Comparison of ENCODE assay signal across 12 mouse cellular contexts in genomic region chr12:108395285-108395660, GRCm38 (mm10). TPM values are rescaled to one million over a fixed set of nuclear protein-coding genes. Genes with fewer than 3 reads are reported as not detected.
A peak's percentile ranks its signal among the peaks of the same experiment; 100 is the strongest.
DNase-seq lines count a peak whose midpoint lies in the region; ATAC-seq and TF ChIP-seq lines count a peak whose summit lies in the region.
"Had no signal": no experiment of that assay in that cellular context is flagged by ENCODE, and none has a peak within 500 bp of the region (broad histone marks: within the 10 kb centered on the region; RNA-seq: fewer than 3 reads in every experiment).

No protein-coding gene starts in this region.

- H3ac ChIP-seq in C2C12 (ENCODE audit: control insufficient read depth, insufficient read length, low read depth): peak overlapping the region; percentile 62

- H3K9me3 ChIP-seq in kidney, embryonic 15.5 days (replicated peaks): no peaks in the 10 kb centered on the region
- no peaks in the 10 kb centered on the region for H3K9me3 ChIP-seq in kidney, embryonic 14.5 days (ENCODE audit: control insufficient read depth, low read length)
- H3K9me3 ChIP-seq in forebrain, embryonic 16.5 days (ENCODE audit: control insufficient read depth, low read length): no peaks in the 10 kb centered on the region
- no peaks in the 10 kb centered on the region for H3K9me3 ChIP-seq in midbrain, embryonic 13.5 days
- H3K9me3 ChIP-seq in intestine, embryonic 15.5 days: no peaks in the 10 kb centered on the region
- H3K9me3 ChIP-seq: embryonic facial prominence, embryonic 13.5 days; heart, embryonic 13.5 days had no signal

- peaks cover 4% of the 10 kb centered on the region for H3K79me3 ChIP-seq in C2C12 (ENCODE audit: low read depth)

- H3K27ac ChIP-seq in kidney, embryonic 15.5 days: peak overlapping the region; percentile 22; the same call in 1 of the 2 replicates
- no peak overlapping the region for H3K27ac ChIP-seq in kidney, embryonic 14.5 days (ENCODE audit: low read depth, low read length)
- H3K27ac ChIP-seq in forebrain, embryonic 16.5 days (ENCODE audit: low read length): peak overlapping the region; percentile 77
- peak overlapping the region; percentile 89 for H3K27ac ChIP-seq in midbrain, embryonic 13.5 days
- no peak overlapping the region for H3K27ac ChIP-seq in intestine, embryonic 15.5 days
- H3K27ac ChIP-seq: embryonic facial prominence, embryonic 13.5 days; heart, embryonic 13.5 days had no signal

- WGBS in kidney, embryonic 15.5 days: 78% methylated on average over 6 of the region's 6 CpGs
- 82% methylated on average over 6 of the region's 6 CpGs for WGBS in kidney, embryonic 14.5 days
- 57% methylated on average over 6 of the region's 6 CpGs for WGBS in forebrain, embryonic 16.5 days
- 72% methylated on average over 6 of the region's 6 CpGs for WGBS in midbrain, embryonic 13.5 days
- WGBS in intestine, embryonic 15.5 days: 74% methylated on average over 6 of the region's 6 CpGs

- ATAC-seq in kidney, embryonic 15.5 days (replicated peaks; ENCODE audit: low FRiP score): no peak
- no peak for ATAC-seq in kidney, embryonic 14.5 days (ENCODE audit: low FRiP score, low TSS enrichment)
- no peak for ATAC-seq in forebrain, embryonic 16.5 days
- no peak for ATAC-seq in midbrain, embryonic 13.5 days
- ATAC-seq in intestine, embryonic 15.5 days: no peak

- TF ChIP-seq CTCF in C2C12 (IDR thresholded peaks at IDR 0.05; ENCODE audit: control insufficient read depth, insufficient read depth, insufficient read length): no peak

- H3K9ac ChIP-seq in kidney, embryonic 15.5 days: no peak overlapping the region
- H3K9ac ChIP-seq in kidney, embryonic 14.5 days (ENCODE audit: low read depth, low read length): no peak overlapping the region
- H3K9ac ChIP-seq in forebrain, embryonic 16.5 days (replicated peaks; ENCODE audit: low read depth, low read length): no peak overlapping the region
- no peak overlapping the region for H3K9ac ChIP-seq in midbrain, embryonic 13.5 days (replicated peaks)
- no peak overlapping the region for H3K9ac ChIP-seq in intestine, embryonic 15.5 days
- H3K9ac ChIP-seq: embryonic facial prominence, embryonic 13.5 days; heart, embryonic 13.5 days had no signal

- H3K4me2 ChIP-seq in kidney, embryonic 15.5 days: no peak overlapping the region
- no peak overlapping the region for H3K4me2 ChIP-seq in kidney, embryonic 14.5 days (replicated peaks; ENCODE audit: low read depth, low read length)
- H3K4me2 ChIP-seq in forebrain, embryonic 16.5 days (ENCODE audit: low read length): no peak overlapping the region
- H3K4me2 ChIP-seq in midbrain, embryonic 13.5 days (replicated peaks): no peak overlapping the region
- H3K4me2 ChIP-seq in intestine, embryonic 15.5 days (replicated peaks): no peak overlapping the region
- H3K4me2 ChIP-seq: embryonic facial prominence, embryonic 13.5 days; heart, embryonic 13.5 days had no signal

- peaks cover 7% of the 10 kb centered on the region for H3K79me2 ChIP-seq in C2C12 (ENCODE audit: control insufficient read depth, insufficient read depth)

- DNase-seq in urinary bladder, postnatal 36 days (ENCODE audit: low spot score in 2 of 2): no peak
- no peak for DNase-seq in lung, postnatal 25 days (ENCODE audit: low spot score)
- DNase-seq: B cell, adult 2 months; lung, postnatal 10 days had no signal

- no peaks in the 10 kb centered on the region for H3K36me3 ChIP-seq in kidney, embryonic 15.5 days
- H3K36me3 ChIP-seq in kidney, embryonic 14.5 days (ENCODE audit: control insufficient read depth, insufficient read depth, low read length): no peaks in the 10 kb centered on the region
- no peaks in the 10 kb centered on the region for H3K36me3 ChIP-seq in C2C12 (ENCODE audit: control insufficient read depth, insufficient read depth)
- H3K36me3 ChIP-seq in forebrain, embryonic 16.5 days (ENCODE audit: control insufficient read depth, insufficient read depth): no peaks in the 10 kb centered on the region
- no peaks in the 10 kb centered on the region for H3K36me3 ChIP-seq in midbrain, embryonic 13.5 days
- H3K36me3 ChIP-seq in intestine, embryonic 15.5 days: no peaks in the 10 kb centered on the region
- H3K36me3 ChIP-seq: embryonic facial prominence, embryonic 13.5 days; heart, embryonic 13.5 days had no signal

- H3K27me3 ChIP-seq in kidney, embryonic 15.5 days: no peaks in the 10 kb centered on the region
- no peaks in the 10 kb centered on the region for H3K27me3 ChIP-seq in kidney, embryonic 14.5 days (ENCODE audit: control insufficient read depth, insufficient read depth, low read length)
- no peaks in the 10 kb centered on the region for H3K27me3 ChIP-seq in C2C12 (ENCODE audit: control insufficient read depth, insufficient read depth, insufficient read length)
- no peaks in the 10 kb centered on the region for H3K27me3 ChIP-seq in forebrain, embryonic 16.5 days (replicated peaks; ENCODE audit: control insufficient read depth, insufficient read depth, low read length)
- H3K27me3 ChIP-seq in midbrain, embryonic 13.5 days: no peaks in the 10 kb centered on the region
- H3K27me3 ChIP-seq in intestine, embryonic 15.5 days (replicated peaks): no peaks in the 10 kb centered on the region
- H3K27me3 ChIP-seq: embryonic facial prominence, embryonic 13.5 days; heart, embryonic 13.5 days had no signal

- no peak overlapping the region for H3K4me3 ChIP-seq in kidney, embryonic 15.5 days (replicated peaks)
- no peak overlapping the region for H3K4me3 ChIP-seq in kidney, embryonic 14.5 days (ENCODE audit: low read length)
- H3K4me3 ChIP-seq in C2C12 (ENCODE audit: insufficient read depth, poor library complexity, severe bottlenecking): no peak overlapping the region
- H3K4me3 ChIP-seq in forebrain, embryonic 16.5 days (replicated peaks; ENCODE audit: low read length): no peak overlapping the region
- H3K4me3 ChIP-seq in midbrain, embryonic 13.5 days (replicated peaks): no peak overlapping the region
- no peak overlapping the region for H3K4me3 ChIP-seq in intestine, embryonic 15.5 days (replicated peaks)
- H3K4me3 ChIP-seq: embryonic facial prominence, embryonic 13.5 days; heart, embryonic 13.5 days had no signal

- peaks cover 52% of the 10 kb centered on the region for H3K4me1 ChIP-seq in kidney, embryonic 15.5 days
- peaks cover 25% of the 10 kb centered on the region for H3K4me1 ChIP-seq in kidney, embryonic 14.5 days (ENCODE audit: control insufficient read depth, insufficient read depth, low read length)
- H3K4me1 ChIP-seq in forebrain, embryonic 16.5 days (replicated peaks; ENCODE audit: control insufficient read depth, insufficient read depth, low read length): peaks cover 30% of the 10 kb centered on the region
- H3K4me1 ChIP-seq in midbrain, embryonic 13.5 days (replicated peaks): peaks cover 45% of the 10 kb centered on the region
- H3K4me1 ChIP-seq in intestine, embryonic 15.5 days (replicated peaks): peaks cover 17% of the 10 kb centered on the region

TF ChIP-seq in C2C12, 6 proteins besides CTCF, POLR2A, EP300 and RAD21:
- TF ChIP-seq FOSL1 (IDR thresholded peaks at IDR 0.05; ENCODE audit: insufficient read depth, low read length, poor library complexity, severe bottlenecking): no peak
- peak; percentile 59 for TF ChIP-seq MYOD1 (IDR thresholded peaks at IDR 0.05; ENCODE audit: control insufficient read depth, insufficient read length, low read depth)
- TF ChIP-seq USF1 (IDR thresholded peaks at IDR 0.05; ENCODE audit: low read depth): no peak

RNA-seq across cellular contexts. Expression of gene Eml1, which starts 24.5 kb away (rescaled TPM):
- polyA plus RNA-seq in kidney, embryonic 15.5 days (2015; fragmentation: Nextera tagmentation; extraction: Ambion mirVana): 60.9 and 77.5 TPM in 2 replicates
- polyA plus RNA-seq in kidney, embryonic 14.5 days (2014; fragmentation: Nextera tagmentation; extraction: Ambion mirVana): 31.3 and 56.5 TPM in 2 replicates
- polyA plus RNA-seq in C2C12 (2012; fragmentation: generic; extraction: Trizol): 45.2 TPM
- 86.7 and 88.4 TPM in 2 replicates for polyA plus RNA-seq in forebrain, embryonic 16.5 days (2015; fragmentation: Nextera tagmentation; extraction: Ambion mirVana)
- polyA plus RNA-seq in midbrain, embryonic 13.5 days (2015; fragmentation: Nextera tagmentation; extraction: Ambion mirVana): 65.7 and 66.7 TPM in 2 replicates
- 63.7 and 67.0 TPM in 2 replicates for polyA plus RNA-seq in intestine, embryonic 15.5 days (2015; fragmentation: Nextera tagmentation; extraction: Ambion mirVana)

Comparison
In these comparisons a context has a peak if more than half of its experiments do, and no peak if none do; other contexts are left out.
1. H3K27ac ChIP-seq: peak in kidney, embryonic 15.5 days (single experiment), forebrain, embryonic 16.5 days (single experiment) and midbrain, embryonic 13.5 days (single experiment); none in kidney, embryonic 14.5 days (single experiment) and intestine, embryonic 15.5 days (single experiment).